Mouse (Mus musculus): ENCODE results near the gene Clba1. TPM values are rescaled to one million over a fixed set of nuclear protein-coding genes. Genes with fewer than 3 reads are reported as not detected.
"Not testable (repeated sequence)": the region's sequence is repeated elsewhere in the genome, so short reads cannot be mapped to it uniquely, and the experiment has no call there.

Gene Clba1
- polyA plus RNA-seq, 1 experiment from 2014 or later, result 17.2 TPM

DNA sequence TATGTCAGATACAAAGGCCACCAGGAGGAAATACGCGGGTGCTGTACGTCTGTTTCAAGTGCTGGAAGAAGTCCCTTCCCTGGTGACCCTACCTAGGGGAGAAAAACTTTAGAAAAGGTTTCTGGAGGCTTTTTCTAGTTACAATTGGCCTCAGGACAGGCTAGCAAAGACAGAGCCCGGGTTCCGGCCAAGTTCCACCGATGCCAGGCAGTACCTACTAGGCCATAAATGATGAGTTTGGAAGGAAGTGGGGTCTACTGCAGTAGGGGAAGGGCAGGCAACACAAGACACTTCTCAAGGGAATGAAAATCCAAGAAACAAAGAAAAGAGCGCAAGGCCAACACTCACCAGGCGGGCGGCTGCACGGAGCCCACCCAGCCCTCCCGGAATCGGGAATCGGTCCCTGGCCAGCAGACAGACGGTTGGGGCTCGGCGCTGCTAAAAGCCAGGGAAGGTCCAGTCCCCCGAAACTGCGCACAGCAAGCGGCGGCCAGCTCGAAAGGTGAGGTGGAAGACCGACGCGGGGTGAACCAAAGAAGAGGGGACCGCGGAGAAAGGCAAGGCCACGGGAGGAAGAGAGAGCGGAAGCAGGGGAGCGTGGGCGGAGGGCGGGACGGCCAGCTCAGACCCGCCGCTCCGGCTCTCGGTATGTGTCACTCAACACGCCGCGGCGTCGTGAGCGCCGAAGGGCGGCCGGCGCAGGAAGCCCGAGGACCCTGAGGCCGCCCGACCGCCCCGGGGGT lies 19.9 kb downstream of the Clba1 start:
- WGBS, result under 1% methylated on average over 51 of the region's 51 CpGs
- Histone ChIP-seq H3K4me1 (replicated peaks) (peaks cover 48% of the 10 kb centered on the region), H3K36me3 (peaks cover 63% of the 10 kb centered on the region), H3K27ac (peak overlapping the region; percentile 98), H3K27me3 (ENCODE audit: insufficient read depth, poor library complexity, severe bottlenecking) (no peaks in the 10 kb centered on the region), H3K4me3 (peak overlapping the region; percentile 97), H3K9me3 (no peaks in the 10 kb centered on the region)
- DNase-seq (ENCODE audit: low spot score), result no peak

DNA sequence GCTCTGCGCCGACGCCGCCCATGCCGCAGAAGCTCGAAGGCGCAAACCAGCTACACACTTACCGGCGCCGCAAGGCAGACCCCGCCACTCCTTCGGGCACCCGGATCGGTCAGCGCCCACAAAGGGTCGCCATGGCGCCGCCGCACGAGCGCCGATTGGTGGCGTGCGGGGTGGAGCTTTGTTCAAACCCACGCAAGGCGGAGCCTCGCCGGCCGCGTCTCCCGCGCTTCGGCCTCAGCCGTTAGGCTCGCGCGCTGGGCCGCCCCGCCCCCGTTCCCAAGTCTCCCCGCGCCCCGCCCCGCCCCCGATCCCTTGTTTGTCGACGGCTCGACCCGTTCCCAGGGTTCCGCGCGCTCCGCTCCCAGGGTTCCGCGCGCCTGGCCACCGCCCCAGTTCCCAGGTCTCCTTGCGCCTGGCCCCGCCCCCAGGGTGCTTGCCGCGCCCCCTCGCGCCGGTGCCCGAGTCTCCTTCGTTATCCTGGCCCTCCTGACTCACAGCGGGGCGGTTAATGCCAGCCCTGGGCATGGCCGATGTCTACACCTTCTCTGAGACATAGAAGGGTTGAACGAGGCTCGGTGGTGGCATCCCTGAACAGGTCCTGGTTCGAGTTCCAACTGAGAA lies 20.6 kb downstream of the Clba1 start, which contains the start of gene Cdca4:
TSS of gene Cdca4 (minus strand) at position 180 of the 621 bp plus-strand sequence.
- no peaks in the 10 kb centered on the region for H3K9me3 ChIP-seq
- WGBS, result under 1% methylated on average over 72 of the region's 72 CpGs
- H3K36me3 ChIP-seq, result peaks cover 57% of the 10 kb centered on the region
- DNase-seq (ENCODE audit: low spot score), result peak; percentile 99
- H3K4me1 ChIP-seq (replicated peaks), result peaks cover 44% of the 10 kb centered on the region
- H3K4me3 ChIP-seq, result peak within 1 kb of the TSS; percentile 97
- H3K27me3 ChIP-seq (ENCODE audit: insufficient read depth, poor library complexity, severe bottlenecking), result no peaks in the 10 kb centered on the region
- peak within 1 kb of the TSS; percentile 98 for H3K27ac ChIP-seq

DNA sequence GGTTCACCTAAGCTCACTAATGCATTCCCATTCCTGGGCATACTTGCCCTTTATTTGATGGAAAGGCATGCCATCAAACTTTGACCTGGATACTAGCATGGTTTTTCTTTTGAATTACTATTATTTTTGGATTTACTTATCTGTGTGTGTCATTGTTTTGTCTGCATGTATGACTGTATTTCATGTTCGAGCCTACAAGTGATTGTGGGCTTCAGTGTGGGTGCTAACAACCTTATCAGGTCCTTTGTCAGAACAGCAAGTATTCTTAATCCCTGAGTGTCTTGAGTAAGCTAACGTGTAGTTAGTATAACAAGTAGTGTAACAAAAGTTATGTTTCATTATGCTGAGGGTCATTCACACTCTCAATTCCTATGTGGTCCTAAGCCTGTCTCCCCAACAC lies 21.4 kb downstream of the Clba1 start:
- H3K27me3 ChIP-seq (ENCODE audit: insufficient read depth, poor library complexity, severe bottlenecking), result no peaks in the 10 kb centered on the region
- no peak for DNase-seq (ENCODE audit: low spot score)
- H3K4me3 ChIP-seq, result peak overlapping the region; percentile 97
- peaks cover 41% of the 10 kb centered on the region for H3K4me1 ChIP-seq (replicated peaks)
- WGBS, result 49% methylated on average over 2 of the region's 2 CpGs
- peak overlapping the region; percentile 98 for H3K27ac ChIP-seq
- H3K36me3 ChIP-seq, result peaks cover 49% of the 10 kb centered on the region
- H3K9me3 ChIP-seq, result no peaks in the 10 kb centered on the region

DNA sequence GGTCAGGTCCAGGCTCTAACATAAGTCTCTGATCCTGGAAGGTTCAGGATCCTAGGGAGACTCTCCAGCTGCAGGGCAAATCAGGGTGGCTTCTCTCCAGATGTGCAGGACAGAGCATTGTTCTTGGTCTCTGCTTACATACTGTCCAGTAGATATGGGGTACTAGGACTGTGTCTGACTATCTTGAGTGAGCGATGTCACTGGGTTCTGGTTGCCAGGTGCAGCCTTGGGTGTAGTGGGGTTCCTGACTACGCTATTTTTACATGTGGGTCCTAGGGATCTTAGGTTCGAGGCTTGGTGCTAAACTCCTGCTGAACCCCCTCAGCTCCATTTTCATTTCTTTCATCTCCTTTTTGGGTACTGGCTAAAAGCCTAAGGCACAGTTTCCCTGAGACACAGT lies 21.8 kb downstream of the Clba1 start:
- H3K4me1 ChIP-seq (replicated peaks), result peaks cover 39% of the 10 kb centered on the region
- H3K36me3 ChIP-seq, result peaks cover 45% of the 10 kb centered on the region
- no peak for DNase-seq (ENCODE audit: low spot score)
- peak overlapping the region; percentile 98 for H3K27ac ChIP-seq
- 82% methylated on average over 3 of the region's 3 CpGs for WGBS
- H3K4me3 ChIP-seq, result peak overlapping the region; percentile 97
- H3K9me3 ChIP-seq, result no peaks in the 10 kb centered on the region
- H3K27me3 ChIP-seq (ENCODE audit: insufficient read depth, poor library complexity, severe bottlenecking), result no peaks in the 10 kb centered on the region

DNA sequence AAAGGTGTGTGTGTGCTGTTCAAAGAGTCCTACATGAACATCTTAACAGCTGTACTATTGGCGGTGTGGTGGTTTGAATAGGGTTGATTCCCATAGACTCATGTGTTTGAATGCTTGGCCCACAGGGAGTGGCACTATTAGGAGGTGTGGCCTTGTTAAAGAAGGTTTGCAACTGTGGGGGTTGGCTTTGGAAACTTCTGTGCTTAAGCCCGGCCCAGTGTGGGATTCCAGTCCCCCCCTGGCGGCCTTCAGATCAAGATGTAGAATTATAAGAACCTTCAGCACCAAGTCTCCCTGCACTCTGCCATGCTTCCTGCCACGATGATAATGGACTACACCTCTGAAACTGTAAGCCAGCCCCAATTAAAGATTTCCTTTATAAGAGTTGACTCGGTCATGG lies 23.7 kb downstream of the Clba1 start:
- H3K9me3 ChIP-seq, result no peaks in the 10 kb centered on the region

DNA sequence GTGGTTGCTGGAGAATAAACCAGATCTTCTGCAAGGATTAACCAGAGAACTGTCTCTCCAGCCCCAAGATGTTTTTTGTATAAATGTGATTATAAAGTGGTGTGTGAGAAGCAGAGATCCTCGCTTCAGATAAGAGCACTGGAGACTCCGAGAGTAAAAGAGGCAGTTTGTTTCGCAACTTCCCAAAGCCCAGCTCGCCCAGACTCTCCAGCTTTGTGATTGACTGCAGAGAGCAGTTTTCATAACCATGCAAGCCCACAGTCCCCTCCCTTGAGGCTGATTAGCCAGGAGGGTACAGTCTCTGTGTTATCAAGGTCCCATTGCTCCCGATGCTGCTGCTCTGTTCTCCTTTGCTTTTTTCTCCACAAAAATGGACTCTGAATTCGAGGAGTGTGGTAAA lies 24.8 kb downstream of the Clba1 start:
- H3K4me3 ChIP-seq, result no peak overlapping the region
- H3K9me3 ChIP-seq, result no peaks in the 10 kb centered on the region
- H3K27me3 ChIP-seq (ENCODE audit: insufficient read depth, poor library complexity, severe bottlenecking), result no peaks in the 10 kb centered on the region
- DNase-seq (ENCODE audit: low spot score), result no peak
- H3K36me3 ChIP-seq, result peaks cover 21% of the 10 kb centered on the region
- H3K4me1 ChIP-seq (replicated peaks), result peaks cover 13% of the 10 kb centered on the region
- WGBS, result 87% methylated on average over 6 of the region's 6 CpGs
- no peak overlapping the region for H3K27ac ChIP-seq

More for the DNA sequence above, 23.7 kb downstream of the Clba1 start:
- H3K27me3 ChIP-seq (ENCODE audit: insufficient read depth, poor library complexity, severe bottlenecking), result no peaks in the 10 kb centered on the region
- DNase-seq (ENCODE audit: low spot score), result no peak
- no peak overlapping the region for H3K27ac ChIP-seq
- 91% methylated on average over 5 of the region's 5 CpGs for WGBS
- peaks cover 20% of the 10 kb centered on the region for H3K4me1 ChIP-seq (replicated peaks)
- H3K36me3 ChIP-seq, result peaks cover 26% of the 10 kb centered on the region
- H3K4me3 ChIP-seq, result no peak overlapping the region

DNA sequence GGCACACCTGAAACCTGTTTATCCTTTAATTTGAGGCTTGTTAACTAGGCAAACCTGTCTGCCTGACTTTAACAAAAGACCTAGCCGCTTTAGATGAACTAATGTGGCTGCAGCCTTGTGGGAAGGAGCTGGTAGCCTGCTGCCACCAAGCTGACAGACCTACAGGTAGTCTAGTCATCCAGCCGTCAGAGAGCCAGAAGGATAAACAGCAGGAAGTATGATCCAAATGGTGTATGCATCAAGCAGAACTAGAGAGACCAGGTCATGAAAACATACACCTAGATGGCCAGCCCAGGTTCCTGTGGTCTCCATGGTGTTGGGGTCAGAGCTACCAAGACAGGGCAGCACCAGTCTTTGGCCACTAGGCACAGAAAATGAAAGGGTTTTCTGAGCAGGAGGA lies 26.3 kb downstream of the Clba1 start:
- no peak overlapping the region for H3K4me3 ChIP-seq
- H3K27ac ChIP-seq, result no peak overlapping the region
- peaks cover 21% of the 10 kb centered on the region for H3K36me3 ChIP-seq
- H3K27me3 ChIP-seq (ENCODE audit: insufficient read depth, poor library complexity, severe bottlenecking), result no peaks in the 10 kb centered on the region
- peaks cover 12% of the 10 kb centered on the region for H3K4me1 ChIP-seq (replicated peaks)
- WGBS, result 77% methylated on average over 2 of the region's 2 CpGs
- DNase-seq (ENCODE audit: low spot score), result no peak
- H3K9me3 ChIP-seq, result no peaks in the 10 kb centered on the region

DNA sequence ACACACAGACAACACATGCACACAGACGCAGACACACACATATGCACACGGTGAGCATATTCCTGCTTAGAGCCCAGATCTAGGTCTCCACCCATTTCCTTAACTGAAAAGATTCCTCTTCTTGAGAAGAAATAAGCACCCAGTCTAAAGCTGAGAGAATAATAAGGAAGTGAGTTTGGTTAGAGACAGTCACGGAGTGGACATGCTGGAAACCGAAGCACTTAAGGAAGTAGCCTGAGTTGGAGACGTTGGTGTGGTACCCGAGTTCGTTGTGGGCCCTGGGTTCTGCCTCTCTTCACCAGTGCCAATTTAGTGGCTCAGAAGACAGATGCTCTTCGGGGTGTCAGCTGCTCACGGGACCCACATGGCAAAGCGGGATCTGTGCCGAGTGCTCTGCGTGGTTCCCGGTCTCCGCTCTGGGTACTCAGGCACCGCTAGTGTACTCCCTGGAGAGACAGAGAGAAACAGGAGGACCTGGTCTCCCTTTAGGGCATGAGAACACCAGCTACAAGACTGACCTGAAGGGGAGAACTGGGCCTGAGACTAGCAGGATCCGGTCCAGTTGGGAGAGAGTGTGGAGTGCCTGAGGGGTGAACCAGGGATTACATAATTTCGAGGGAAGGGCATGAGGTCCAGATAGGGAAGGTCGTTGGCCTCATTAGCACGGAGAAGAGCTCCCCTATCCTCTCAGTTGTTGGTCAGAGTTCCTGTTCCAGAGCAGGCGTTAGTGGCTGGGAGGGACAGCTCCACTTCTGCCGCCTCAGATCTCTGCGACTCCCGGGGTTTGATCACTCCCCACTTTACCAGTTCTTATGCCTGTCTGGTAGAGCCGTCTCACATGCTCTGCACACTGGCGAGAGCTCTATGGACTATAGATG lies 31.7 kb downstream of the Clba1 start:
- no peaks in the 10 kb centered on the region for H3K36me3 ChIP-seq
- H3K27ac ChIP-seq, result no peak overlapping the region
- H3K27me3 ChIP-seq (ENCODE audit: insufficient read depth, poor library complexity, severe bottlenecking), result no peaks in the 10 kb centered on the region
- DNase-seq (ENCODE audit: low spot score), result no peak
- no peaks in the 10 kb centered on the region for H3K9me3 ChIP-seq
- WGBS, result 82% methylated on average over 25 of the region's 25 CpGs
- H3K4me1 ChIP-seq (replicated peaks), result no peaks in the 10 kb centered on the region
- no peak overlapping the region for H3K4me3 ChIP-seq

DNA sequence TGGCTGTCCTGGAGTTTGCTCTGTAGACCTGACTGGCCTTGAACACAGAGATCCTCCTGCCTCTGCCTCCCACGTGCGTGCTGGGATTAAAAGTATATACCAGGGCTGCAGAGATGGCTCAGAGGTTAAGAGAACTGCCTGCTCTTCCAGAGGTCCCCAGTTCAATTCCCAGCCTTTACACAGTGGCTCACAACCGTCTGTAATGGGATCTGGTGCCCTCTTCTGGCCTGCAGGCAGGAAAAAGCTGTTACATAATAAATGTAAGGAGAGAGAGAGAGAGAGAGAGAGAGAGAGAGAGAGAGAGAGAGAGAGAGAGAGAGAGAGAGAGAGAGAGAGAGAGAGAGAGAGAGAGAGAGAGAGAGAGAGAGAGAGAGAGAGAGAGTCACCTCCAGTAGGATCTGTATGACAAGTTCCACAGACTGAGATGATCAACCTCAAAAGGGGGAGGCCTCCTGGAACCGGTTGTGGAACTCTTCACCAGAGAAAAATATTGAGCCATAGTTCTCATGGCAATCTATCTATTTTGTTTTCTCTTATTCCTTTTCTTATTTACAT lies 32.7 kb downstream of the Clba1 start:
- H3K4me3 ChIP-seq; H3K9me3 ChIP-seq; H3K36me3 ChIP-seq; H3K27ac ChIP-seq; DNase-seq (ENCODE audit: low spot score); H3K4me1 ChIP-seq (replicated peaks); H3K27me3 ChIP-seq (ENCODE audit: insufficient read depth, poor library complexity, severe bottlenecking): not testable (repeated sequence)
- WGBS, result 69% methylated on average over 4 of the region's 4 CpGs

DNA sequence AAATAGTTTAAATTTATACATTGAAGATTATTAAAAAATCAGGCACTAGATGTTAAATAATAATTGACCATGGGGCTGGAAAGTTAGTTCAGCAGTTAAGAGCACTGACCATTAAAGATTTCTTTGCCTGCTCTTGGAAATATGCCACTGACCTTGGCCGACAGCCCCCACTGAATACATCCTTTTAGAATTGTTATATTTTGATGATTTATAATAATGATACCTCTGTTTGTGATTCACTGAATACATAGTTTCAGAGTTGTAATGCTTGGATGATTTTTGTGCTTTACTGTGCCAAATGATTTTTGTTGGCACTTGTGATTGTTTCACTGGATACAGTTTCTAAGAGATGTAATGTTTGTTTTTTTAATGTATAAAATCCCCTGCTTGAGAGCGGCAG lies 33.4 kb downstream of the Clba1 start:
- H3K36me3 ChIP-seq; H3K9me3 ChIP-seq; H3K27me3 ChIP-seq (ENCODE audit: insufficient read depth, poor library complexity, severe bottlenecking); DNase-seq (ENCODE audit: low spot score); H3K4me3 ChIP-seq; H3K4me1 ChIP-seq (replicated peaks); H3K27ac ChIP-seq: not testable (repeated sequence)
- 86% methylated on average over 2 of the region's 2 CpGs for WGBS

DNA sequence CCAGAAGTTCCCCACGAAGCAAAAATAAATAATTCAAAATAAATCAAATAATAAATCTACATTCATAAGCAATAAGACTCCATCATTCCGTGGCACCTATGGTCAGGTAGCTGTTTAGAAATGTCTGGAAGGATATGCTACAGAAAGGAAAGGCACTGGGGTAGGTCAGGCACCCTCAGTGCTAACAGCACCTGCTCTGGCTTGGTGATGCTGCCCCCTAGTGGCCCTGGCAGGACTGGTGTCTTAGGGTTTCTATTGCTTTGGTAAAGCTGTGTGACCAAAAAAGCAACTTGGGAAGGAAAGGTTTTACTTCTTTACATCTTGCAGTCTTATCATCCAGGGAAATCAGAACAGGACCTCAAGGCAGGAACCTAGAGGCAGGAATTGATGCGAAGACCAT lies 35.1 kb downstream of the Clba1 start:
- no peak overlapping the region for H3K27ac ChIP-seq
- H3K27me3 ChIP-seq (ENCODE audit: insufficient read depth, poor library complexity, severe bottlenecking), result no peaks in the 10 kb centered on the region
- 28% methylated on average over 3 of the region's 3 CpGs for WGBS
- H3K9me3 ChIP-seq, result no peaks in the 10 kb centered on the region
- no peaks in the 10 kb centered on the region for H3K36me3 ChIP-seq
- H3K4me3 ChIP-seq, result no peak overlapping the region
- peak; percentile 81 for DNase-seq (ENCODE audit: low spot score)
- no peaks in the 10 kb centered on the region for H3K4me1 ChIP-seq (replicated peaks)

DNA sequence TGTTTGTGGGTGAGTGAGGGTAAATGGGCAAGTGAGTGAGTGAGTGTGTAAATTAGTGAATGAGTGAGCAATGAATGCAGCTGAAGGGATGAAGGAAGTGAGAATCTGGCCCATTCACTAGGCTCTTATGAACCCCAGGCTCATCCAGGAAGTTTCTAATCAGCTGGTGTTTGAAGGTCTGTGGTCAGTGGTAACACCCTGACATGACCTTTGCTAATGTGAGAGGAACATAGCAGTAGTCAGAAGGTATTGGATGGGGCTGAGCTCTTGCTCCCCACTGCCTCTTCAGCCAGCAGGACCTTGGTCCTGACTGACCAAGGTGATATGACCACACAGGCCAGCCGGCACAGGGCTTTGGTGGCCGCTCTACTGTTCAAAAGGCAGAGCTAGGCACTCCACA lies 39.1 kb downstream of the Clba1 start:
- DNase-seq (ENCODE audit: low spot score), result no peak
- Histone ChIP-seq H3K36me3 (no peaks in the 10 kb centered on the region), H3K9me3 (no peaks in the 10 kb centered on the region), H3K27me3 (ENCODE audit: insufficient read depth, poor library complexity, severe bottlenecking) (no peaks in the 10 kb centered on the region), H3K4me1 (replicated peaks) (no peaks in the 10 kb centered on the region), H3K27ac (no peak overlapping the region), H3K4me3 (no peak overlapping the region)
- WGBS, result 97% methylated on average over 2 of the region's 2 CpGs
